Mouse (Mus musculus): ENCODE results near the gene Ube2d1.

GRCm38 (mm10) chr10:71291801-71292200 is 6.7 kb upstream of the Ube2d1 start:
- TF ChIP-seq POLR2A (IDR thresholded peaks at IDR 0.05; ENCODE audit: control insufficient read depth, low read depth, low read length) = no peak
- no peak for TF ChIP-seq CTCF (IDR thresholded peaks at IDR 0.05; ENCODE audit: control insufficient read depth, insufficient read depth, insufficient replicate concordance, low read depth, low read length)
